Mouse (Mus musculus) forebrain, embryonic 12.5 days (tissue): ENCODE data around the gene Wfdc15b. TPM values are rescaled to one million over a fixed set of nuclear protein-coding genes. Genes with fewer than 3 reads are reported as not detected.

Experiments used
- ATAC-seq: fragments of 200-750 bp; cut with Nextera tagmentation; 2 replicates; pipeline ENCODE4 v1.8.0; 2017; ENCODE audit warnings: moderate TSS enrichment; ENCODE audit not compliant: low FRiP score
- H3K27ac ChIP-seq: fragments of 300-500 bp; sonication (generic); 2 replicates; pipeline ENCODE4 v1.5.1; 2016; ENCODE audit warnings: mild to moderate bottlenecking
- H3K27me3 ChIP-seq: fragments of 300-500 bp; sonication (generic); 2 replicates; pipeline ENCODE4 v1.6.1; 2016; ENCODE audit warnings: mild to moderate bottlenecking
- H3K36me3 ChIP-seq: fragments of 300-500 bp; sonication (generic); replicated peaks from 2 replicates; pipeline ENCODE4 v1.6.1; 2016; ENCODE audit warnings: mild to moderate bottlenecking
- H3K4me1 ChIP-seq: fragments of 300-500 bp; sonication (generic); 2 replicates; pipeline ENCODE4 v1.6.1; 2016
- H3K4me2 ChIP-seq: fragments of 300-500 bp; sonication (generic); 2 replicates; pipeline ENCODE4 v1.6.1; 2016; ENCODE audit warnings: mild to moderate bottlenecking, moderate library complexity
- H3K4me3 ChIP-seq: fragments of 300-500 bp; sonication (generic); replicated peaks from 2 replicates; pipeline ENCODE4 v1.5.1; 2016; ENCODE audit warnings: mild to moderate bottlenecking
- H3K9ac ChIP-seq: fragments of 300-500 bp; sonication (generic); 2 replicates; pipeline ENCODE4 v1.6.1; 2016; ENCODE audit warnings: mild to moderate bottlenecking
- H3K9me3 ChIP-seq: fragments of 300-500 bp; sonication (generic); 2 replicates; pipeline ENCODE4 v1.6.1; 2016
- WGBS: fragments of 180-500 bp; shearing (Covaris S2); methylation state at CpG from one replicate; pipeline ENCODE4 v1.1.7; 2016; 5-methylcytosine and 5-hydroxymethylcytosine counted together
- polyA plus RNA-seq: library from polyadenylated mRNA; unstranded; fragments of >200 nt; fragmentation: Nextera tagmentation; extraction: Ambion mirVana; gene quantifications from 2 replicates; pipeline ENCODE4 v1.2.1, GENCODE M21; 2016

Gene Wfdc15b
- polyA plus RNA-seq, 1 experiment from 2014 or later, result not detected

DNA sequence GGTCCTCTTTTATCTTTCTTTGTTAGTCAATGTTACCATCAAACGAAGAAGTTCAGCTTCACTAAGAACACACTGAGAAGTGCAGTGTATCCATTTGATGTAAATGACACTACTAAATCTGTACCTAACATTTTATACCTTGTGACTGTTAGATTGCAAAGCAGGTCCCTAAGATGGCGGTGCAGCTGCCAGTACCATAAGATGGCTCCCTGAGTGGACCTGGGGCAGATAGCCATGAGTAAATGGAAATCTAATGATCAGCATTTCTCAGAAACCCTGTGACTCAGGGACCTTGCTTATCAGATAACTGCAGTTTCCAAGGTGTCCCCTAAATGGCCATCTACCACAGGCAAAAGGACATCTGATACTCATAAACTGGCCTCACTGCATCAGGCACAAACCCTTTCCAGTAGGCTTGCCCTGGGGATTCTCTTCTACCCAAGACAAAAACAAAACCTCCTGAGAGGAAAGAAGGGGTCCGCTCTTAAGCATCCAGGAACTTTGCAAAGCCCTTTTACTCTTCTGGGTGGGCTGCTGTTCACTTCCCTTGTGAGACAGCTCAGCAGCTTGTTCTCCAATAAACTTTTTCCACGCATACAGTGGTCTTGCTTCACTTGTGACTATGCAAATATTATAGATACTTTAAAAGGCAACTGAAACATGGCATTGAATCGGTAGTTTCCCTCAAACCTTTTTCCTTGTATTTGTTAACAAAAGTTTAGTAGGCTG, 25.3 kb downstream of the Wfdc15b start:
- Histone ChIP-seq H3K4me2 (no peak overlapping the region), H3K36me3 (no peaks in the 10 kb centered on the region), H3K9me3 (no peaks in the 10 kb centered on the region), H3K27ac (no peak overlapping the region), H3K4me3 (no peak overlapping the region), H3K9ac (no peak overlapping the region), H3K4me1 (no peaks in the 10 kb centered on the region), H3K27me3 (no peaks in the 10 kb centered on the region)
- 87% methylated on average over 5 of the region's 5 CpGs for WGBS
- ATAC-seq, result no peak

DNA sequence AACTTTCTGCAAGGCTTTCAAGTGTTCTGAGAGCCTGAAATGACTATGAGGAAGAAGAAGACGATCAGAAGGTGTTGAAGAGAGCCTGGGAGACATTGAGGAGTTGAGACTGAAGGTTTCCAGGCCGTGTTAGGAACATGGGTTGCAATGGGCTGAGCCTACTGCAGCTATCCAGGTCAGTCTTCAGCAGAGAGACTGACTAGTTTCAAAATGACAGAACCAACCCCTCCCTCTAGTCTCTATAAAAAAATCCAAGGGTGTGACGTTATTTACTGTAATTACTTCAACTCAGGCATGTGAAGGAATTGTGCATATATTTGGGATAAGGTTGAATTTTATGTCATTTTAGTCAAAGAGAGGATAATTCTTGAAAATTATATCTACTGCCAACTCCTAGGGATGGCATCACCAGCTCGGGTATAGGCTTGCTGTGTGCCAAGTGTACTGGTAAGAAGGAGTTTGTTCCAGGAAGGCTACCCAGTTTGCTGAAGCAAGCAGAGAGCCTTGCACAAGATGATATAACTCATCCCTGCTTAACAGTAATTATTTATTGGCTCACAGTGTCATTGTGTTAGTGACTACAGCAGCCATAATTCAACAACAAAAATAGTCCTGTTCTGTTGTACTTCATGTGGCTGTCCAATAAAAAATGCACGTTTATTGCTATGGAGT, 26.4 kb downstream of the Wfdc15b start:
- WGBS, result 85% methylated on average over 5 of the region's 5 CpGs

GRCm38 (mm10) chr2:164192279-164192678, 29.2 kb downstream of the Wfdc15b start:
- Histone ChIP-seq H3K27ac (no peak overlapping the region), H3K4me2 (no peak overlapping the region), H3K36me3 (no peaks in the 10 kb centered on the region), H3K9me3 (no peaks in the 10 kb centered on the region), H3K27me3 (no peaks in the 10 kb centered on the region), H3K9ac (no peak overlapping the region), H3K4me1 (no peaks in the 10 kb centered on the region), H3K4me3 (no peak overlapping the region)
- no peak for ATAC-seq

More for the DNA sequence above, 26.4 kb downstream of the Wfdc15b start:
- H3K36me3 ChIP-seq, result no peaks in the 10 kb centered on the region
- no peak overlapping the region for H3K9ac ChIP-seq
- no peak overlapping the region for H3K4me3 ChIP-seq
- H3K4me1 ChIP-seq, result no peaks in the 10 kb centered on the region
- H3K27me3 ChIP-seq, result no peaks in the 10 kb centered on the region
- H3K27ac ChIP-seq, result no peak overlapping the region
- no peaks in the 10 kb centered on the region for H3K9me3 ChIP-seq
- no peak for ATAC-seq
- H3K4me2 ChIP-seq, result no peak overlapping the region

- WGBS, result 86% methylated on average over 6 of the region's 6 CpGs
- Histone ChIP-seq H3K4me2 (no peak within 1 kb of the TSS), H3K9me3 (no peaks in the 10 kb centered on the region), H3K4me1 (no peaks in the 10 kb centered on the region), H3K27me3 (0 out of 2 replicates have a peak, but pooled peaks cover under 1% of the 10 kb centered on the region), H3K4me3 (no peak within 1 kb of the TSS), H3K27ac (no peak within 1 kb of the TSS), H3K9ac (no peak within 1 kb of the TSS), H3K36me3 (no peaks in the 10 kb centered on the region)
- ATAC-seq, result no peak
Measured at GRCm38 (mm10) chr2:164190576-164190975, 30.9 kb downstream of the Wfdc15b start, which contains the start of gene Wfdc12. Gene Wfdc12, minus strand, starts transcription at chr2:164190608.

- Histone ChIP-seq H3K27me3 (0 out of 2 replicates have a peak, but pooled peaks cover 2% of the 10 kb centered on the region), H3K9ac (no peak overlapping the region)
- WGBS, result 36% methylated on average over 5 of the region's 5 CpGs
Measured at GRCm38 (mm10) chr2:164188722-164189121, 32.7 kb downstream of the Wfdc15b start.

DNA sequence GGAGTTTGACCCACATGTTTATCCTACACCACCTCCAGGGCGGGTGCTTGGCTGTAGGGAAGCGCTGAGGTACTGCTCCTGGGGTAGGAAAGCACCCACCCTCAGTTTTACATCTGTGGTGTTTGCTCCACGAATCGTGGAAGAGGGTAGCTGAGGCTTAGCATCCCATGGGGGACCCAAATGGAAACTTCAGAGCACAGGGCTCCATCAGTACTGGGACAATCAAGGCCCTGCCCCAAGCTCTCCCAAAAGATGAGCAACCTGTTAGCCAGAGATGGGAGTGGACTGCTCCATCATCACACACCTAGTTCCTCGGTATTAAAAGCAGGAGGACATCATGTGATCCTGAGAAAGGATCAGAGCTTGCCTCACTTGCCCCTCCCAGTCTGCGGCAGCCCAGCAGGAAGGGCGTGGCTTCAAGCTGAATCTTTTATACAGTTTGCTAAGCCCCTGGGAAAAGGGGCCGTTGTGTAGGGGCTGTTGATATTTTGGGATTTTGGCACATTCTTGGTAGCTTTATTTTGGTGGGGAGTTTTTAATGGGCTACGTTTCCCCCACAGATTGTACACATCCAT, 37.2 kb downstream of the Wfdc15b start:
- Histone ChIP-seq H3K4me2 (no peak overlapping the region), H3K9ac (no peak overlapping the region), H3K36me3 (no peaks in the 10 kb centered on the region), H3K27me3 (0 out of 2 replicates have a peak, but pooled peaks cover 2% of the 10 kb centered on the region), H3K9me3 (no peaks in the 10 kb centered on the region), H3K4me1 (peaks cover 4% of the 10 kb centered on the region; the same call in 1 of the 2 replicates), H3K27ac (no peak overlapping the region), H3K4me3 (no peak overlapping the region)
- no peak for ATAC-seq
- 46% methylated on average over 9 of the region's 9 CpGs for WGBS

More at GRCm38 (mm10) chr2:164188722-164189121, 32.7 kb downstream of the Wfdc15b start:
- no peak overlapping the region for H3K4me2 ChIP-seq
- no peaks in the 10 kb centered on the region for H3K9me3 ChIP-seq
- no peaks in the 10 kb centered on the region for H3K36me3 ChIP-seq
- H3K4me3 ChIP-seq, result no peak overlapping the region
- peaks cover 4% of the 10 kb centered on the region; the same call in 1 of the 2 replicates for H3K4me1 ChIP-seq
- no peak for ATAC-seq
- no peak overlapping the region for H3K27ac ChIP-seq

GRCm38 (mm10) chr2:164183340-164183739, 38.1 kb downstream of the Wfdc15b start:
- peaks cover 4% of the 10 kb centered on the region; the same call in 1 of the 2 replicates for H3K4me1 ChIP-seq
- no peaks in the 10 kb centered on the region for H3K36me3 ChIP-seq
- no peak overlapping the region for H3K9ac ChIP-seq
- H3K4me2 ChIP-seq, result no peak overlapping the region
- 0 out of 2 replicates have a peak, but pooled peaks cover 2% of the 10 kb centered on the region for H3K27me3 ChIP-seq
- H3K27ac ChIP-seq, result no peak overlapping the region
- no peak for ATAC-seq
- H3K9me3 ChIP-seq, result no peaks in the 10 kb centered on the region
- H3K4me3 ChIP-seq, result no peak overlapping the region
- 70% methylated on average over 9 of the region's 9 CpGs for WGBS

DNA sequence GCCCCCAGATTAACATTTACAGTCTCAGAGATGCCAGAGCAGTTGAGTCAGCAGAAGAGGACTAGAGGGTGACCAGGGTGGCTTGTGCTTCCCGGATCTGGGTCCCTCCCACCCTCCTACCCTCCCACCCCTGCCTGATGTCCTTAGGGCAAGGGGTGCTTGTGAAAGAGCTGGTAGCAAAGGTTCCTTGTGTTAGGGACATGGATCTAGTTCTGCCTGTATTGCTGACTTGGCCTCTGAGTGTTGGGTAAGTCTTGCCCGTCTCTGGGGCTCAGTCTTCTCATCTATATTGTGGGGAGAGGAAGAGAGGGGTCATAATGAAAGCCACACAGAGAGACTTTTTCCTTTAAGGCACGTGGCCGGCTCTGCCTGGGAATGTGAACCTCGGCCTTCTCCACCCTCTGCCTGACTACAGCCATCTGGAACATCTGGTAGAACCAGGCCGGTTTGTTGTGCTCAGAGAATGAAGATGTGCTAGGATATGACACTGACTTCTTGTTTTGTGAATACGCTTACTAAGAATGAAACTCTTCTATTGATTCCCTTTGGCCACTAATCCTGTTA, 38.7 kb downstream of the Wfdc15b start, which contains the start of gene Wfdc5:
Gene Wfdc5 (minus strand): TSS at position 51 of the 564 bp plus-strand sequence.
- H3K27ac ChIP-seq, result no peak within 1 kb of the TSS

DNA sequence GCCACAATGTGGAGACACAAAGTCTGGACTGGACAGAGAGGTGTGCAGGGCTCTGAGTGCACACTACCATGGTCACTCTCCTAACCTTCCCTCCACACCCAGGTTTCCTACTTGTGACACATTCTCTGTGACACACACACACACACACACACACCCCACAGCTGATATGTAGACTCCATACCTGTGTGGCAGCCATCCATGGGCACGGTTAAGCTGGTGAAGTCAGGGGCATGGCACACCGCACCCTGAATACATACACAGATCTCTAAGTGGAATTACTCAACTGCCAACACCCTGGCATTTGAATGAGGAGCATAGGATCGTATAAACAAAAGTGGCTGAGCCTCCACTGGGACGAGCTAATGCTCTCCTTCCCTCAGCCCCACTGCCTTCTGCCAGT, 40.7 kb downstream of the Wfdc15b start:
- Histone ChIP-seq H3K9ac (no peak overlapping the region), H3K4me3 (no peak overlapping the region), H3K9me3 (no peaks in the 10 kb centered on the region), H3K27me3 (peaks cover 10% of the 10 kb centered on the region; the same call in 1 of the 2 replicates), H3K27ac (no peak overlapping the region), H3K4me2 (no peak overlapping the region), H3K4me1 (peaks cover 6% of the 10 kb centered on the region; the same call in 1 of the 2 replicates), H3K36me3 (no peaks in the 10 kb centered on the region)
- ATAC-seq, result no peak
- 87% methylated on average over 4 of the region's 4 CpGs for WGBS

More for the DNA sequence above, 38.7 kb downstream of the Wfdc15b start, which contains the start of gene Wfdc5:
- no peak within 1 kb of the TSS for H3K4me2 ChIP-seq
- peaks cover 4% of the 10 kb centered on the region; the same call in 1 of the 2 replicates for H3K4me1 ChIP-seq
- no peak within 1 kb of the TSS for H3K4me3 ChIP-seq
- ATAC-seq, result no peak
- 72% methylated on average over 7 of the region's 7 CpGs for WGBS
- no peak within 1 kb of the TSS for H3K9ac ChIP-seq
- 0 out of 2 replicates have a peak, but pooled peaks cover 2% of the 10 kb centered on the region for H3K27me3 ChIP-seq
- H3K36me3 ChIP-seq, result no peaks in the 10 kb centered on the region
- no peaks in the 10 kb centered on the region for H3K9me3 ChIP-seq

DNA sequence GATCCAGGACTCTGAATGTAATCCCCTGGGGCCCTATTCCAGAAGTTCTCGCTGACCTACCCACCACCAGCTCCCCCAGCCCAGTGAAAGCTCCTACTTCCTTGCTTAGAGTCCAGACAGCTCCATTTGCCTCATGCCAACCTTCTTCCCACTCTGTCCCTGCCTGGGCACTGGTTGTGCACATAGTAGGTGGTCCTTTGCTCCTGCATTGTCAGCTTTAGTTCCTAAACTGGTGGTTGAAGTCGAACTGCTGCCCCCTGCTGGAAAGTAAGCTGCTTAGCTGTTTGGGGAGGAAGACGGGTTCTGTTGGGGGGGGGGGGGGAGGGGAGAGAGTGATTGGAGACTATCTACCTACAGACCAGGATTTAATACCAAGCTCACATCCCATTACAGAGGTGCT, 41.3 kb downstream of the Wfdc15b start:
- Histone ChIP-seq H3K9me3 (no peaks in the 10 kb centered on the region), H3K36me3 (no peaks in the 10 kb centered on the region), H3K27me3 (peaks cover 10% of the 10 kb centered on the region; the same call in 1 of the 2 replicates), H3K27ac (no peak overlapping the region), H3K9ac (no peak overlapping the region), H3K4me2 (no peak overlapping the region), H3K4me3 (no peak overlapping the region), H3K4me1 (peaks cover 6% of the 10 kb centered on the region; the same call in 1 of the 2 replicates)
- ATAC-seq, result no peak
- WGBS, result 40% methylated on average over 3 of the region's 3 CpGs

DNA sequence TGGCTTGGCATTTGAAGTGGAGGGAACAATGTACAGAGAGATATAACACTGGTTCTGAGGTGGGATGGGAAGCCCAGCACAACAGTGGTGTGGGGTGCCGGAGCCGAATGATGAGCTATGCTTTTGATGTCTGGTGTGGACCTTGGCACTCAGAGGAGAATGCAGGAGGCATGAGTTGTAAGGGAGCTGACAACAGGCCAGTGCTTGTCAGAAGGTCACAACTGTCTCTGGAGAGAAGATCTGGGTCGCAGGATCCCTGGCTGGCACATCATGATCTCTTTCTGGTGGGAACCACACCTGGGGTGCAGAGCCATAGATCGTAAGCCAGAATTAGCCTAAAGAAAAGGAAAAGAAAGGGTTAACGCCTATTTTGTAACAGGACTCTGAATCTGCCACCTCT, 43.6 kb downstream of the Wfdc15b start:
- H3K4me1 ChIP-seq, result peaks cover 3% of the 10 kb centered on the region; the same call in 1 of the 2 replicates
- no peaks in the 10 kb centered on the region for H3K36me3 ChIP-seq
- 92% methylated on average over 5 of the region's 5 CpGs for WGBS
- no peak for ATAC-seq
- no peaks in the 10 kb centered on the region for H3K9me3 ChIP-seq
- H3K27me3 ChIP-seq, result peaks cover 23% of the 10 kb centered on the region; the same call in 1 of the 2 replicates
- no peak overlapping the region for H3K9ac ChIP-seq
- no peak overlapping the region for H3K4me3 ChIP-seq
- no peak overlapping the region for H3K27ac ChIP-seq
- H3K4me2 ChIP-seq, result no peak overlapping the region

DNA sequence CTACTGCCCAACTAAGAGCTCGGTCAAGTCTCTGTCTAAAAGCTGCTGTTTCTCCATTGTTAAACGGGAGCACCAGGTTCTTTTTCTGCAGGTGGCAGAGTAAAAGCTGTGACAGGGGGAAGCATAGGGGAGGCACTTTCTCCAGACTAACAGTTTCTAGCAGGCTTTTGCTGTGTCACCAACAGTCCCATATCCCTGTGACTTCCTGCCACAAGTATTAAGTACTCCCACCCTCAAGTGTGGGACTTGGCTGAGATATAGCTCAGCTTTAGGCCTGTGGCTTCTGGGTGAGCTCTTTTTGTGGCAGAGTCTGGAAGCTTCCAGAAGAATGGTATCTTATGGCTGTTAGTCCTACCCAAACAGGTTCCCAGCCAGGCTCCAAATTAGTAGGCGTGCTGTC, 45.6 kb downstream of the Wfdc15b start:
- H3K4me2 ChIP-seq, result no peak overlapping the region
- no peak overlapping the region for H3K9ac ChIP-seq
- H3K9me3 ChIP-seq, result no peaks in the 10 kb centered on the region
- H3K27ac ChIP-seq, result no peak overlapping the region
- no peak overlapping the region for H3K4me3 ChIP-seq
- H3K27me3 ChIP-seq, result peaks cover 41% of the 10 kb centered on the region
- ATAC-seq, result no peak
- H3K4me1 ChIP-seq, result peaks cover 14% of the 10 kb centered on the region
- 79% methylated on average over 3 of the region's 3 CpGs for WGBS
- H3K36me3 ChIP-seq, result no peaks in the 10 kb centered on the region
